Mouse (Mus musculus) T-helper 2 cell (primary cell): ENCODE results near the gene Taar1.

ENCODE experiments used
- in situ Hi-C: fragments of 300-600 bp; cut with MboI, MseI; formaldehyde crosslinking; loops from one replicate; pipeline ENCODE4 v1.15.1; 2025; ENCODE audit warnings: high pct_unique_total_duplicates

The Taar1 gene

DNA sequence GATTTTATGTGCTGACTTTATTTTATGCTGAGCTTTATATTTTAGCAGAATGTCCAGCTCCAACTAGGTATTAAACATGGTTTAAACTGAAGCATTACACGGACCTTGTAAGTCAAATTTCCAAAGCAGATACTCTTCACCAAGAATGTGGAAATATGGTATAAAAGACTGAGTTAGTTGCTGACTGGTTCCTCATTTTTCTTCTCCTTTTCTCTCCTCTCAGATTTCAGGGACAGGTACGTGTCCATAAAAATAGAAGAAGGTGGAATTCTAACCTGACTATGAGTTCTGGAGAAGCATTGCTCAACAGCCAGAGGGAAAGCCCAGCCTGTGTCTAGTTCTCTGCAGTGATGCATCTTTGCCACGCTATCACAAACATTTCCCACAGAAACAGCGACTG is at the start of gene Taar1:
Gene Taar1, plus strand, starts transcription at position 301 of the 400 bp plus-strand sequence.
- in situ Hi-C loops: no loop called here

DNA sequence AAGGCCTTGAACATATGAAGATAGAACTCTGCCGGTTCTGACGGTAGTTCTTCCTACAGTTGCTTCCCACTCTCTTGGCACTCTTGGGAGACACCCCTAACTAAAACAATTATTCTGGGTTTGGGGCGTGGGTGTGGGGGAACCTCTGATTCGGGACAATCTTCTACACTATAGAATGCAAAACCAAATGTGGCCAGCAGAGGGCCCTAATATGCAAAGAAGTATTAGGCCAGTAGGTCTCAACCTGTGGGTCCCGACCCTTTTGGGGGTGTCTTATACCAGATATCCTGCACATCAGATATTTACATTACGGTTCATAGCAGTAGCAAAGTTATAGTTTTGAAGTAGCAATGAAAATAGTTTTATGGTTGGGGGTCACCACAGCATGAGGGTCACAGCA is 39.5 kb upstream of the Taar1 start:
- in situ Hi-C loops: no loop called here

DNA sequence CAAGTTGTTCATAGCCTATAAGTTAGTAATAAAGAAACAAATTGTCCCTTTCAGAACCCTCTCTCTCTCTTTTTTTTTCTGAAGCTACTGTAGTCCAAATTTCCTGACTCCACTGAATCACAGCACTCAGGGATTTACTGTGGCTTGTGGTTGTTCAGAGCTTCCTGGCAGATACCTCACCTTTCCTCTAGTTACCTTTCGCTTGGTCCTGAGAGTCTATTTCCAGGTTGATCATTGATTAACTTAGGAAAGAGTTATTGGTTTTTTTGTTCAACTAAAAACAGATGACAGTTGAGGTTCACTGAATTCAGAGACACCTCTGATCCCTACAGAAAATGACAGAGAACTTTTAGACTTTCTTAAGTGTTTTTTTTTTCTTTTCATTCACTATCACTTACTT is 35.2 kb upstream of the Taar1 start:
- in situ Hi-C loops: no loop called here

DNA sequence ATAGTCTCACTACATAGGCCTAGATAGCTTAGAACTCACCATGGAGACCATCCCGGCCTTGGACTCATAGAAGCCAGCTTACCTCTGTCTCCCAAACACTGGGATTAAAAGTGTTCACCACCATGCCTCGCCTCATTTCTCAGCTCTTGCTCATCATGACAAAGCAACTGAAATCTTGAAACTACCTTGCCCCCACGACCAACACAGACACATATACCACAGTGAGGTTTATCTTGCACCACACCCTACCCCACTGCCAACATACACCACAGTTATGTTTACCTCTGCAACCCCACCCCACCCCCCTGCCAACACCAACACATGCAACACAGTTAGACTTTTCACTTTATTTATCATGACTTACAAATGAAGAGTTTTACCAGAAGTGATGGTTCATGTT is 34.1 kb upstream of the Taar1 start:
- in situ Hi-C loops: no loop called here

DNA sequence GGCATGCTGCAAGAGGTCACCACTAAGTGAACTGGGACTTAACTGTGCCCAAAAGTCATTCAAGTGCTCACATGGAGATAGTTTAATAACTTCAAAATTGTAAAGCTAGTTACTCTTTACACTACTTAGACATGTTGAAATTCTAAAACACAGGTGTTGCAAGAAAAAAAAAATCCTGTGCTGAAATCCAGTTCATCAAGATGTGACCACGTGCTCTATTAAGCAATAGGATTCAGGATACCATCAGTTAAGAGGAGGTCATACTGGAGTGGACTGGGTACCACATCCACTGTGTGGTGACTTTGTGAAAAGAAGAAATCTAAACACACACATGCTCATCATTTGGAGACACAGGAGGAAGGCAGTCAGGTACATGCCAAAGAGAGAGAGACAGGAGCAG is 27.2 kb upstream of the Taar1 start:
- in situ Hi-C loops: no loop called here

DNA sequence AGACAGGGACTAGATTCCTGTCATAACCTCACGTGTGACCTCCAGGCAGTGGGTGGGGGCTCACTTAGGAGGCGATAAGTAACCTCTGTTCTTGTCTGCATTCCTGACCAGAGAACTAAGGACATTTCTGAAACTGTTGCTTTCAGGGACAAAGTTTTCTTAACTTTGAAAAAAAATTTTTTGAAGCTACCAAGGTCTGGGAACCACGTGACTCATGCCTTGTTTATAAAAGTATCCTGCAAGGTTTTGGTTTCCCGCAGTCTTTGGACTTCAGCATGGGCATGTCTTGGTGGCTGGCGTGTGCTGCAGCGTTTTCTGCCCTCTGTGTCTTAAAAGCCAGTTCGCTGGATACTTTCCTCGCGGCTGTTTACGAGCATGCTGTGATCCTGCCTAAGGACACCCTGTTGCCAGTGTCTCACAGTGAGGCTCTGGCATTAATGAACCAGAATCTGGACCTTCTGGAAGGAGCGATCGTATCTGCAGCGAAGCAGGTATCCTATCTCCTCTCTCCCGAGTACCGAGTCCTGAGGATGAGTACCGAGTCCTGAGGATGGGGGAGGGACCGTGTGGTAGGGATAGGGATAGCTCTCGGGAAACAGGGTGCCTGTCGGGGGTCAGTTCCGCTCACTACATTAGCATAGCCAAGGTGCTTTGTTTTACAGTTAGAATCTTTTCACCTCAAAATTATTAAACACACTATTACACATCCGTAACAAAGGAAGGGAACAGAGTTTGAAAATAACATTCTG is 25.4 kb upstream of the Taar1 start, which contains the start of gene Vnn1:
Gene Vnn1, plus strand, starts transcription at position 88 of the 749 bp plus-strand sequence.
- in situ Hi-C loops: no loop called here

DNA sequence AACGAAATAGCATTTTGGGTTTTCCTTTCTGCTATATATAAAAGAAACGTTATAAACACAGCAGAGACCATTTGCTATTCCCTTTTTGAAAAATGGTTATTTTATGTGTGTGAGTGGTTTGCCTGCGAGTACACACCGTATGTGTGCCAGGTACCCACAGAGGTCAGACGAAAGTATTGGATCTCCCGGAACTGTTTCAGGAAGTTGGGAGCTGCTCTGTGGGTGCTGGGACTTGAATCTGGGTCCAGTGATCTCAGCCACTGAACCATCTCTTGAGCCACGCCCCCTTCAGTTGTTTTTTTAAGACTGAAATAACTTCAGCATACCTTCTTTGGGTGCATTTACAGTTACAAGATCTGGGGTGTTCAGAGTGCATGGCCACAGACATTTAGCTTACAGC is 24.8 kb upstream of the Taar1 start:
- in situ Hi-C loops: no loop called here

DNA sequence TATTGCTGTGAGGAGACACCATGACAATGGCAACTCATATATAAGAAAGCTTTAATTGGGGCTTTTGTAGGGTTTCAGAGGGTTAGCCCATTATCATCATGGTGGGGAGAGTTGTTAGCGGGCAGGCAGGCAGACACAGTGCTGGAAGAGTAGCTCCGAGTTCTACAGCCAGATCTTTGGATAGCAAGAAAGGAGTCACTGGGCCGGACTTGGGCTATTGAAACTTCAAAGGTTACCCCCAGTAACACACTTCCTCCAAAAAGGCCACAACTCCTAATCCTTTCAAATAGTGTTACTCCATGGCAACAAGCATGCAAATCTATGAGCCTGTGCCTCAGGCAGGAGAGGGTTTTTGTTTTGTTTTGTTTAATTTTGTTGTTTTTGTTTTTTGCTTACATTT is 19.0 kb upstream of the Taar1 start:
- in situ Hi-C loops: no loop called here

DNA sequence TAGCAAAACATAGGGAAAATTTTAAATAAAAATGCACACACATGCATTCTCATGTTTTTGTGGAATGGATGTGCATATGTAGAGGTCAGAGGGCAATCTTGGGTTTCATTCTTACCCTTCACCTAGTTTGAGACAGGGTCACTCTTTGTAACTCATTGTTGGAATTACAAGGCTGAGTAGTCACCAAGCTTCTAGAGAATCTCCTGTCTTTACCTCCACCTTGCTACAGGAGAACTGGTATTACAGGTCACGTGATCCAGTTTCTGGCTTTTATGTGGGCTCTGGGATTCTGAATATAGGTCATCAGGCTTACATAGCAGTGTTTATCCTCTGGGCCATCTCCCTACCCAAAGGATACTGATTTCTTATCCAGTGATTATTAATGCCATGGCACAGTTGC is 14.5 kb upstream of the Taar1 start:
- in situ Hi-C loops: no loop called here

DNA sequence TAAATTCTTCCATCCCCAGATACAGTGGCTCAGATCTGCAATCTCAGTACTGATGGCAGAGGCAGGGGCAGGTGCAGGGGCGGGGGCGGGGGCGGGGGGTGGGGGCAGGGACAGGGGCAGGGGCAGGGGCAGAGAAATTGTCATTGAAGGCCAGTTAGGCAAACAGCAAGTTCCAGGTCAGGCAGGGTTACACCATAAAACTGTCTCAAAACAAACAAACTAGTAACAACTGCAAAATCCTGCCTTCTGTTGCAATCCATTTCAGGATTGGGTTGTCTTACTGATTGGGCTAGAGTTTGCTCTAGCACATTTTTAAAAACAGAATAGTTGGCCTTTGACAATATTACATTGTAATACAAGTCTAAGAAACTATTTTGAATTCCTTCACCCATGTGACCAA is 2.3 kb downstream of the Taar1 start:
- in situ Hi-C loops: no loop called here

DNA sequence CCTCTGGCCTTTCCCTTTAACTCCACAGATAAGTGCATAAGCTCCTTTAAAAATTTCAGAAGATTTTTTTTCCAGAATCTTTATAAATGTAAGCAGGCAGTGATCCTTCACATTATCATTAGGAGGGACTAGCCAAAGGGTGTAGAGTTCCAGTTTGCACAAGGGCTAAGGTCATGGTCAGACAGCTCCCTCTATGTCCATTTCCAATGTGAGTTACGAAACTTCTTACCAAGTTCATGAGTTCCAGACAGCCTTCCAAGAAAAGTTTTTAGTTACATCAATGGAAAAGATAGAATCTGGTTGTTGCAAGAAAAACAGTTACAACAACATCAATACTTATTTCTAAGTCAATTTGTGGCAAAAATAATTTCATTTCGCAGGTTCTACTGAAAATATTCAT is 3.8 kb downstream of the Taar1 start:
- in situ Hi-C loops: no loop called here

DNA sequence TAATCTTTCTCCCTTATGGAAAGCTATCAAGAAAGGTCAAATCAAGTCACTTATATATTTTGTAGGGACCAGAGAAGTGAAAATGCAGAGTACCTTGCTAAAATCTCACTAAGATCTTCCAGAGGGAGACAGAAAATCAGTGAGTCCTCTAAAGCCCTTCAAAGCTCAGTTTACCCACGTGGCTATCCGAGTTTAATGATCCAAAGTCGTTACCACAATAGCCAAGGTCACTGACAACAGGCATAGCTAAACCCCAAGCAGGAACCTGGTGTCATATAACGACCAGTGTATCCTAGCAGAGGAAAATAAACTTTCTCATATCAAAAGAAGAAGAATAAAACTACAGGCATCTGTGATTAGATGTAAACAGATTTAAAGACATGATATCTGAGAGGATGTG is 17.5 kb downstream of the Taar1 start:
- in situ Hi-C loops: no loop called here

DNA sequence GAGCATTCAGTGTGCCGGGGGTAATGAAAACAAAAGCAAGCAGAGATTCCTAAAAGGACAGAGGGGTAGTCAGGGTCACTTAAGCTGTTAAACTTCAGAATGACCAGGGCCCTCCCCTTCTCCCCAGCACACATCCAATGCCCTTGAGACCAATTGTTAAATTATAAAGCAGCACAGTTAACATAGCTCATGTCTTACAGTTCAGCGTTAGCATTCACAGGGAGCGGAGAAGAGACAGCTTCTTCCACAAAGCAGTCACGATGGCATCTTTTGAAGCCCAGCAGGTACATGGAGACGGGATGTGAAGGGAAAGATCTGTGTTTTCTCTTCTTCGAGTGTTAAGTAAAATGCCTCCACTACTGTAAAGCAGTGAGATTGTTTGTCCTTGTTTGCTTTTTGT is 18.2 kb downstream of the Taar1 start, which contains the start of gene Taar2:
Gene Taar2, plus strand, starts transcription at position 261 of the 400 bp plus-strand sequence.
- in situ Hi-C loops: no loop called here

DNA sequence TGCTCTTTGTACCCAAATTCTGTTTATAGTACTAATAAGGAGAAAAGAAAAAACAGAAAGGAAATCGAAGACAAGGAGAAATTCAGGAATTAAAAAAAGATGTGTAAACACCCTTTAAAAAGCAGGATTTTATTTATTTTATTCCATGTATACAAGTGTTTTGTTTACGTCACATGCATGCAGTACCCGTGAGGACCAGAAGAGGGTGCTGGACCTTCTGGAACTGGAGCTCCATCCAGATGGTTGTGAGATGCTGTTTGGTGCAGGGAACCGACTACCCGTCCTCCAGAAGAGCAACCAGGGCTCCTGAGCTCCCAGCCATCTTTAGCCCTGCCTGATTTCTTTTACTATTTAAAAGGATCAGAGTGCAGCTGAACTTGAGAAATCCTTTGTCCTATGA is 22.3 kb downstream of the Taar1 start:
- in situ Hi-C loops: no loop called here

DNA sequence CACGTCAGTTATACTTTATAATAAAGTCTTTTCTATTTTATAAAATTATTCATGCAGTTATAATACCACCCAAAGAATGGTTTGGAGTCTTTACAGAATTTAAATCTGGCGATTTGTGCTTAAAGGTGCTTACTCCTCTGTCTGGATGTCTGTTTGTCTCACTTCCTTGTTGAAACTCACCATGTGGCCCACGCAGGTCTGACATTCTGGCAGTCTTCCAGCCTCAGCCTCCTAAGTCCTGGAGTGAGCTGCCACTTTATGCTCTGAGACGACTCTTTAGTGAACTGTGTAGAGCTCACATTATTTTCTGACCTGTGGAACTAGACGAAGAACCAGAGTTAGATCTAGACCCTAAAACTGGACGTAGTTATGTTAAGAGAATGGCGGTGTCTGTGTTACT is 27.9 kb downstream of the Taar1 start:
- in situ Hi-C loops: no loop called here

DNA sequence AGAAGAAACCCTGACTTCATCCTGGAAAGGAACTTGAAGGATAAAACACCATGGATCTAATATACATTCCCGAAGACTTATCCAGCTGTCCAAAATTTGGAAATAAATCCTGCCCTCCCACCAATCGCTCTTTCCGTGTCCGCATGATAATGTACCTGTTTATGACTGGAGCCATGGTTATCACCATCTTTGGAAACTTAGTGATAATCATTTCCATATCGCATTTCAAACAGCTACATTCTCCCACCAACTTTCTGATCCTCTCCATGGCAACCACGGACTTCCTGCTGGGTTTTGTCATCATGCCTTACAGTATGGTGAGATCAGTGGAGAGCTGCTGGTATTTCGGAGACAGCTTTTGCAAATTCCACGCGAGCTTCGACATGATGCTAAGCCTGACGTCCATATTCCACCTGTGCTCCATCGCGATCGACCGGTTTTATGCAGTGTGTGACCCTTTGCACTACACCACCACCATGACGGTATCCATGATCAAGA is 29.4 kb downstream of the Taar1 start, which contains the start of gene Taar3:
Gene Taar3, plus strand, starts transcription at position 51 of the 498 bp plus-strand sequence.
- in situ Hi-C loops: no loop called here

DNA sequence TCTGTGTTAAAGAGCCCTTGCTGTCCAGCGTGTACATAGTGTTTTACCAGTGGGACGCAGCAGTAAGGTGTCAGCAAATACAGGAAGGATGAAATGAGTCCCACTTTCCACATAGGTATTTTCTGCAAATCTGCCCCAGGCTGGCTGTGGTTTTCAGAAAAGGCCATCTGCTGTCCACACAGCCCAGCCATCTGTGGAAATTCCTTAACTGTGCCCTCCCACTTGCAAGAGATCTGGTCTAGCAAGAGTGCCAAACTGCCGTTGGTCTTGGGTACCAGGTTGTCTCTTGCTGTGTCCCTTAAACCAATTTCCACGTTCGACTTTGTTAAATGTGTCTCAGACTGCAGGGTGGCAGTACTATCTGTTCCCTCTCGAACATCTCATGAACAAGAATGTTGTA is 31.6 kb downstream of the Taar1 start:
- in situ Hi-C loops: no loop called here

DNA sequence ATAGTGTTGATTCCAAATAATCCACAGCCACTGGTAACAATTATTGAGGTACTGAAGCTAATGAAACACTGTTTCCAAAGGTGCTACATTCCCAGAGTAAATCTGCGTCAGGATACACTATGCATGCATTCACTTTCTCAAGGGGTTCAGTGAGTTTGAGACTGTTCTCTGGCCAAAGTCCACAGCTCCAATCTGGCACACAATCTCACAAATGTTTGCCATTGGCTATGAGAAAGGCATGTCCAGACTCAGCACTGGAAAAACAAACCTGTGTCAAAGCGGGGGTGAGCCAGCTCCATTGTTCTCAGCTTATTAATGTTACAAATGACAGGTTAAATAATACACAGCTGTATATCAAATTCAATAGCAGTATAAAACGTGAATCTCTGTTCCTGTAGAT is 38.9 kb downstream of the Taar1 start:
- in situ Hi-C loops: no loop called here

DNA sequence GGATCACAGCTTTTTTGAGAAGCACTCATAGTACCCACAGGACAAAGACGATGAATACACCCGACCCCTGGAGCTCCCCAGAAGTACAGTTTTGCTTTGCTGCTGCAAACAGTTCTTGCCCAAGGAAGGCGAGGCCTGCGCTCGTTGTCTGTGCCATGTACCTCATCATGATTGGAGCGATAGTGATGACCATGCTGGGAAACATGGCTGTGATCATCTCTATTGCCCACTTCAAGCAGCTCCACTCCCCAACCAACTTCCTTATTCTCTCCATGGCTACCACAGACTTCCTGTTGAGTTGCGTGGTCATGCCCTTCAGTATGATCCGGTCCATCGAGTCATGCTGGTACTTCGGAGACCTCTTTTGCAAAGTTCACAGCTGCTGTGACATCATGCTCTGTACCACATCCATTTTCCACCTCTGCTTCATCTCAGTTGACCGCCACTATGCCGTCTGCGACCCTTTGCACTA is 40.3 kb downstream of the Taar1 start, which contains the start of gene Taar4:
Gene Taar4, plus strand, starts transcription at position 51 of the 472 bp plus-strand sequence.
- in situ Hi-C loops: no loop called here

DNA sequence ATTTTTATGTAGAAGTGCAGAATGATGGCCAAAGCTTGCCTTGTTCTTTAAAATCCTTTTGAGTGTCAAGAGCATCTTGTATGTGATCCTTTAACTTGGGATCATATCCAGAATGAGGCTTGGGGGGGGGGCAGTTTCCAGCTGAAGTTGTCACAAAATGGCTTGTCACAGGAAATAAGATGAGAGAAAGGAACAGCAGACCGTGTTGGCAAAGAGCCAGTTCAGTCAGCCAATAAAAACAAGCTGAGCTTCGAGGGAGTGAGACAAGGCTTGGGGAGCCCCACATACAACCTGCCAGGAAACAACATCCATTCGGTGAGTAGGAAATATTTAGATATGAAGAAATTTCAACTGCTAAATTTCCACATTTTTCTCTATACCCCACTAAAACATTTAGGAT is 43.3 kb downstream of the Taar1 start:
- in situ Hi-C loops: no loop called here

DNA sequence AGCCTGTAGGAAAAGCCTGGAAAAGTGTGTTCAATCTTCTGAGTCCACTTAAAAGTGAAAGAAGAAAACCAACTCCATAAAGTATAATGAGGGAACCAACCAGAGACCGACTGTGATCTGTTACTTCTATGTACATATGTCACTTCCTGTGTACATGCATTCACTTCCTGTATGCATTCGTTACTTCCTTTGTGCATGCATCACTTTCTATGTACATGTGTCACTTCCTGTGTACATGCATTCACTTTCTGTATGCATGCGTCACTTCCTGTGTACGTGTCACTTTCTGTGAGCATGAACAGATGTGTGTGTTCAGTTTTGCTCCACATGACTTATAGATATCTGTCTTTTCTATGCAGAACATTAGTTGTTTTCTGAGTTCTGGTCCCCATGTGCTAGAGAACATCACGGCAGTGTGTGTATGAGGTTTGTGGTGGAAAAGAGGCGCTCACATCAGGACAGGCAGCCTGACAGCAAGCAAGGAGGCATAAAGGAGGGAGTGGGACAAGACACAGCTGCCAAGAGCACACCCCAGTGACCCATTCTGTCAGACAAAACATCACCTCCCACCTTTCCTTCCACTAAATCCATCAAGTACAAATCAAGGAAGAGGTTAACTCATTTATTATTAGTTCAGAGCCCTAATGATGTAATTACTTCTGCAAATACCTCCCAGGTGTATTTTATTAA is 44.9 kb downstream of the Taar1 start:
- in situ Hi-C loops: no loop called here

DNA sequence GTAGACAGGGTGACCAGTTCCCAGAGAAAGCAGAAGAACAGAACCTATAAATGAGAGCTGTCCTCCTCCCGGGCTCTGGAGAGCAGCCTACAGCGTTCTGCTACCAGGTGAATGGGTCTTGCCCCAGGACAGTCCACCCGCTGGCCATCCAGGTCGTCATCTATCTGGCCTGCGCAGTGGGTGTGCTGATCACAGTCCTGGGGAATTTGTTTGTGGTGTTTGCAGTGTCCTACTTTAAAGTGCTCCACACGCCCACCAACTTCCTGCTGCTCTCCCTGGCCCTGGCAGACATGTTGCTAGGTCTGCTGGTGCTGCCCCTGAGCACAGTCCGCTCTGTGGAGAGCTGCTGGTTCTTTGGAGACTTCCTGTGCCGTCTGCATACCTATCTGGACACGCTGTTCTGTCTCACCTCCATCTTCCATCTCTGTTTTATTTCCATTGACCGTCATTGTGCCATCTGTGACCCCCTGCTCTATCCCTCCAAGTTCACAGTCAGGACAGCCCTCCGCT is 50.6 kb downstream of the Taar1 start, which contains the start of gene Taar5:
Gene Taar5, plus strand, starts transcription at position 51 of the 510 bp plus-strand sequence.
- in situ Hi-C loops: no loop called here
